Mouse (Mus musculus) heart, embryonic 11.5 days (tissue): ENCODE data around the gene Ctrc. TPM values are rescaled to one million over a fixed set of nuclear protein-coding genes. Genes with fewer than 3 reads are reported as not detected.
"Not testable (repeated sequence)": the region's sequence is repeated elsewhere in the genome, so short reads cannot be mapped to it uniquely, and the experiment has no call there.

Experiments used
- ATAC-seq: fragments of 200-750 bp; cut with Nextera tagmentation; replicated peaks from 2 replicates; pipeline ENCODE4 v1.8.0; 2017; ENCODE audit warnings: moderate library complexity; ENCODE audit not compliant: insufficient number of reproducible peaks, low FRiP score, low TSS enrichment
- H3K27ac ChIP-seq: fragments of 300-500 bp; sonication (generic); 2 replicates; pipeline ENCODE4 v1.5.1; 2014; ENCODE audit warnings: mild to moderate bottlenecking, low read depth, low read length
- H3K27me3 ChIP-seq: fragments of 300-500 bp; sonication (generic); 2 replicates; pipeline ENCODE4 v1.6.1; 2014; ENCODE audit warnings: mild to moderate bottlenecking, low read length, mixed read lengths; ENCODE audit not compliant: control insufficient read depth, insufficient read depth
- H3K36me3 ChIP-seq: fragments of 300-500 bp; sonication (generic); 2 replicates; pipeline ENCODE4 v1.6.1; 2014; ENCODE audit warnings: mild to moderate bottlenecking, low read length, moderate library complexity, mixed read lengths; ENCODE audit not compliant: control insufficient read depth, insufficient read depth
- H3K4me1 ChIP-seq: fragments of 300-500 bp; sonication (generic); 2 replicates; pipeline ENCODE4 v1.6.1; 2014; ENCODE audit warnings: low read length; ENCODE audit not compliant: control insufficient read depth, insufficient read depth
- H3K4me2 ChIP-seq: fragments of 300-500 bp; sonication (generic); 2 replicates; pipeline ENCODE4 v1.6.1; 2014; ENCODE audit warnings: mild to moderate bottlenecking, moderate library complexity
- H3K4me3 ChIP-seq: fragments of 300-500 bp; sonication (generic); 2 replicates; pipeline ENCODE4 v1.5.1; 2014; ENCODE audit warnings: low read depth, low read length
- H3K9ac ChIP-seq: fragments of 300-500 bp; sonication (generic); 2 replicates; pipeline ENCODE4 v1.6.1; 2014; ENCODE audit warnings: mild to moderate bottlenecking, low read depth, low read length, moderate library complexity
- H3K9me3 ChIP-seq: fragments of 300-500 bp; sonication (generic); replicated peaks from 2 replicates; pipeline ENCODE4 v1.6.1; 2016; ENCODE audit warnings: low read length; ENCODE audit not compliant: control insufficient read depth
- WGBS: fragments of 180-500 bp; shearing (Covaris S2); extraction: QIAGEN DNeasy Blood & Tissue Kit; methylation state at CpG from one replicate; pipeline ENCODE4 v1.1.7; 2014; ENCODE audit not compliant: insufficient replicate concordance; 5-methylcytosine and 5-hydroxymethylcytosine counted together
- polyA plus RNA-seq: library from polyadenylated mRNA; unstranded; fragments of >200 nt; fragmentation: Nextera tagmentation; extraction: Ambion mirVana; gene quantifications from 2 replicates; pipeline ENCODE4 v1.2.1, GENCODE M21; 2014

Ctrc gene
- polyA plus RNA-seq, 1 experiment from 2014 or later = not detected

- no peak overlapping the region for H3K4me2 ChIP-seq
- peaks cover 17% of the 10 kb centered on the region for H3K36me3 ChIP-seq
- WGBS = 85% methylated on average over 5 of the region's 5 CpGs
- ATAC-seq = no peak
- H3K4me1 ChIP-seq = peaks cover 4% of the 10 kb centered on the region; the same call in 1 of the 2 replicates
- H3K4me3 ChIP-seq = no peak overlapping the region
- H3K9me3 ChIP-seq = no peaks in the 10 kb centered on the region
- no peak overlapping the region for H3K27ac ChIP-seq
- H3K27me3 ChIP-seq = no peaks in the 10 kb centered on the region
- H3K9ac ChIP-seq = no peak overlapping the region
Observed at GRCm38 (mm10) chr4:141784835-141785234, 61.3 kb downstream of the Ctrc start.

- Histone ChIP-seq H3K9ac (no peak overlapping the region), H3K4me1 (no peaks in the 10 kb centered on the region), H3K4me3 (no peak overlapping the region), H3K27me3 (no peaks in the 10 kb centered on the region), H3K27ac (no peak overlapping the region), H3K36me3 (peaks cover 23% of the 10 kb centered on the region), H3K4me2 (no peak overlapping the region), H3K9me3 (no peaks in the 10 kb centered on the region)
- ATAC-seq = no peak
- whole genome bisulfite sequencing = 95% methylated on average over 8 of the region's 8 CpGs
Observed at GRCm38 (mm10) chr4:141781201-141781985, 64.8 kb downstream of the Ctrc start.

GRCm38 (mm10) chr4:141779828-141780227, 66.3 kb downstream of the Ctrc start:
- no peaks in the 10 kb centered on the region for H3K27me3 ChIP-seq
- H3K36me3 ChIP-seq = peaks cover 26% of the 10 kb centered on the region
- H3K4me3 ChIP-seq = no peak overlapping the region
- 76% methylated on average over 8 of the region's 8 CpGs for WGBS
- H3K27ac ChIP-seq = no peak overlapping the region
- no peak overlapping the region for H3K4me2 ChIP-seq
- no peak for ATAC-seq
- H3K9ac ChIP-seq = no peak overlapping the region
- H3K4me1 ChIP-seq = no peaks in the 10 kb centered on the region
- no peaks in the 10 kb centered on the region for H3K9me3 ChIP-seq

GRCm38 (mm10) chr4:141773019-141773418, 73.1 kb downstream of the Ctrc start:
- WGBS = 82% methylated on average over 4 of the region's 4 CpGs

GRCm38 (mm10) chr4:141771823-141772222, 74.3 kb downstream of the Ctrc start:
- peaks cover 36% of the 10 kb centered on the region for H3K36me3 ChIP-seq
- WGBS = 84% methylated on average over 8 of the region's 8 CpGs

More at GRCm38 (mm10) chr4:141773019-141773418, 73.1 kb downstream of the Ctrc start:
- not testable (repeated sequence) for ATAC-seq, H3K27me3 ChIP-seq, H3K9me3 ChIP-seq, H3K4me3 ChIP-seq, H3K9ac ChIP-seq, H3K4me1 ChIP-seq, H3K4me2 ChIP-seq, H3K27ac ChIP-seq
- H3K36me3 ChIP-seq = peaks cover 37% of the 10 kb centered on the region

GRCm38 (mm10) chr4:141769501-141770160, 76.5 kb downstream of the Ctrc start:
- Histone ChIP-seq H3K27me3 (no peaks in the 10 kb centered on the region), H3K4me3 (no peak overlapping the region), H3K9ac (no peak overlapping the region), H3K9me3 (no peaks in the 10 kb centered on the region), H3K27ac (no peak overlapping the region; the same call in 1 of the 2 replicates), H3K36me3 (peaks cover 28% of the 10 kb centered on the region), H3K4me1 (peaks cover 19% of the 10 kb centered on the region), H3K4me2 (no peak overlapping the region)
- no peak for ATAC-seq
- 66% methylated on average over 8 of the region's 8 CpGs for WGBS

More at GRCm38 (mm10) chr4:141771823-141772222, 74.3 kb downstream of the Ctrc start:
- no peak for ATAC-seq
- no peak overlapping the region for H3K4me2 ChIP-seq
- H3K27ac ChIP-seq = no peak overlapping the region
- H3K4me3 ChIP-seq = no peak overlapping the region
- no peaks in the 10 kb centered on the region for H3K27me3 ChIP-seq
- no peak overlapping the region for H3K9ac ChIP-seq
- peaks cover 11% of the 10 kb centered on the region for H3K4me1 ChIP-seq
- no peaks in the 10 kb centered on the region for H3K9me3 ChIP-seq

GRCm38 (mm10) chr4:141767353-141768036, 78.7 kb downstream of the Ctrc start:
- Histone ChIP-seq H3K9me3 (no peaks in the 10 kb centered on the region), H3K4me2 (peak overlapping the region; percentile 40), H3K9ac (peak overlapping the region; percentile 43; the same call in 1 of the 2 replicates), H3K36me3 (peaks cover 25% of the 10 kb centered on the region), H3K4me1 (peaks cover 19% of the 10 kb centered on the region), H3K4me3 (no peak overlapping the region), H3K27me3 (no peaks in the 10 kb centered on the region), H3K27ac (peak overlapping the region; percentile 92)
- ATAC-seq = peak; percentile 84
- WGBS = 43% methylated on average over 18 of the region's 19 CpGs

GRCm38 (mm10) chr4:141766668-141767352, 79.3 kb downstream of the Ctrc start:
- Histone ChIP-seq H3K4me1 (peaks cover 19% of the 10 kb centered on the region), H3K27me3 (no peaks in the 10 kb centered on the region), H3K9me3 (no peaks in the 10 kb centered on the region), H3K36me3 (peaks cover 23% of the 10 kb centered on the region), H3K27ac (peak overlapping the region; percentile 92), H3K9ac (no peak overlapping the region), H3K4me2 (peak overlapping the region; percentile 40), H3K4me3 (no peak overlapping the region)
- ATAC-seq = 0 out of 2 replicates have a peak, but pooled peaks have one; percentile 19
- WGBS = 55% methylated on average over 19 of the region's 19 CpGs
